Mouse (Mus musculus): ENCODE measurements around the gene Rcbtb1. TPM values are rescaled to one million over a fixed set of nuclear protein-coding genes. Genes with fewer than 3 reads are reported as not detected.

The Rcbtb1 gene
- polyA plus RNA-seq (2012; rRNA removed) = 4.5 and 6.6 TPM in 2 replicates

GRCm38 (mm10) chr14:59200711-59201603 is at the start of gene Rcbtb1:
Gene Rcbtb1, plus strand, starts transcription at chr14:59201209.

GRCm38 (mm10) chr14:59178649-59179048 is 22.4 kb upstream of the Rcbtb1 start, which contains the start of gene Gm5142:
Gene Gm5142, minus strand, starts transcription at chr14:59178749.

GRCm38 (mm10) chr14:59260056-59260455 is 59.0 kb downstream of the Rcbtb1 start, which contains the start of gene Gm6904:
Gene Gm6904, minus strand, starts transcription at chr14:59260216.

Other genes starting within 250 kb of the Rcbtb1 start
- gene 1700129C05Rik, start 58.3 kb upstream of the Rcbtb1 start, polyA plus RNA-seq (2012; rRNA removed) = not detected in 2 replicates
- gene Gm5142, start 22.5 kb upstream of the Rcbtb1 start, polyA plus RNA-seq (2012; rRNA removed) = not detected in 2 replicates
- not detected in 2 replicates for gene Gm6904, start 59.0 kb downstream of the Rcbtb1 start, polyA plus RNA-seq (2012; rRNA removed)
- 0.05 and 0.15 TPM in 2 replicates for gene Phf11a, start 96.3 kb downstream of the Rcbtb1 start, polyA plus RNA-seq (2012; rRNA removed)
- gene Phf11b, start 140.1 kb downstream of the Rcbtb1 start, polyA plus RNA-seq (2012; rRNA removed) = 0.05 TPM in 1 of 2 replicates, not detected in the other
- gene Phf11d, start 164.3 kb downstream of the Rcbtb1 start, polyA plus RNA-seq (2012; rRNA removed) = 1.6 and 1.8 TPM in 2 replicates
- 0.02 and 0.04 TPM in 2 replicates for gene Phf11c, start 194.2 kb downstream of the Rcbtb1 start, polyA plus RNA-seq (2012; rRNA removed)
- 2.6 and 3.1 TPM in 2 replicates for gene Setdb2, start 239.7 kb downstream of the Rcbtb1 start, polyA plus RNA-seq (2012; rRNA removed)
- 2.8 and 3.4 TPM in 2 replicates for gene Cab39l, start 239.8 kb downstream of the Rcbtb1 start, polyA plus RNA-seq (2012; rRNA removed)